Mouse (Mus musculus): ENCODE measurements at regions not wholly inside any gene's neighbourhood (a gene's known extent, or its start where the extent isn't known, plus 50 kb on each side); places are given as distances from the start of the nearest gene placed in this dataset.

DNA sequence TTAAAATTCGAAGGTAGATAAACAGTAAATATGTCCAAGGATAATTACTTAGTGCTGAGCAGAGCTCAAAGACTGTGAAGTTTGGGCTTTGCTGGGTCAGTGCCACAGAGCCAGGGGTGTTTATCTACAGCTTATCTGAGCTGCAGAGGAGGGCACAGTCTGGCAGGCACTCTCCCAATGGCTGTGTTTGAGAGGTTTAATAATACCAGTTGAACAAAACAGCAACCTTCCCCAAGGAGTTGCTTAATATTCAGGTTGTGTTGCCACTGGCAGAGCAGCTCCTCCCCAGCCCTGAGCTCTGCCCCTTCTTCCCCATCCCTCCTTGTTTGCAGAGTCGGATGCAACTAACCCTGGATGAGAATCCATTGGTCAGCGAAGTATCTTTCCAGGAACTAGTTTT is 173.0 kb upstream of the Glra1 start:
- Histone ChIP-seq H3K4me3 (ENCODE audit: insufficient read depth, low read depth, low read length) (no peak overlapping the region), H3K27me3 (replicated peaks; ENCODE audit: control insufficient read depth, insufficient read depth, low read length) (no peaks in the 10 kb centered on the region), H3K36me3 (ENCODE audit: control insufficient read depth, insufficient read depth, low read length) (no peaks in the 10 kb centered on the region), H3K4me1 (ENCODE audit: control insufficient read depth, insufficient read depth, low read length) (no peaks in the 10 kb centered on the region), H3K27ac (ENCODE audit: insufficient read depth, low read depth, low read length) (no peak overlapping the region)
- no peak for TF ChIP-seq CTCF (conservative IDR thresholded peaks at IDR 0.05; ENCODE audit: insufficient read depth, insufficient read length, low read depth, low read length)
- no peak for TF ChIP-seq POLR2A (IDR thresholded peaks at IDR 0.05; ENCODE audit: low read depth, low read length)
- DNase-seq, result no peak
- 67% methylated on average over 3 of the region's 3 CpGs for WGBS

DNA sequence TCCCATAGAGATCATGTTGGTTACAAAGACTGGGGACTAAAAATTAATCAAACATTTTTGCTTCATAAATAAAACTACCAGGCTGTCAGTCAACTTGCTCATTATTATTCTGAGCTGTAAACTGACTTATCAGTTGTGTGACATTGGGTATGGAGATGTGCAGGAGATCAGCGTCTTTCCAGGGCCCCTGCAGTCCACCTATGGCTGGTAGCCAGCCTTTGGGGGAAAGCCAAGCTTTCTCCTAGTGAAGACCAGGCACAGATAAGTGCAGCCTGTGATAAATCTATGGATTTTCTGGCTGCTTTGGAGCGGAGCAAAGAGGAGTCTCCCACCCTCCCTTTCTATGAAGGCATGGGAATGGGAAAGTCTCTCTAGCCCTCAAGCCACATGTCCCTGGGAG is 172.0 kb upstream of the Glra1 start:
- no peak for DNase-seq
- no peaks in the 10 kb centered on the region for H3K4me1 ChIP-seq (ENCODE audit: control insufficient read depth, insufficient read depth, low read length)
- no peak overlapping the region for H3K27ac ChIP-seq (ENCODE audit: insufficient read depth, low read depth, low read length)
- WGBS, result 70% methylated on average over 2 of the region's 2 CpGs
- no peaks in the 10 kb centered on the region for H3K36me3 ChIP-seq (ENCODE audit: control insufficient read depth, insufficient read depth, low read length)
- H3K4me3 ChIP-seq (ENCODE audit: insufficient read depth, low read depth, low read length), result no peak overlapping the region
- TF ChIP-seq POLR2A (IDR thresholded peaks at IDR 0.05; ENCODE audit: low read depth, low read length) (no peak), CTCF (conservative IDR thresholded peaks at IDR 0.05; ENCODE audit: insufficient read depth, insufficient read length, low read depth, low read length) (no peak)
- H3K27me3 ChIP-seq (replicated peaks; ENCODE audit: control insufficient read depth, insufficient read depth, low read length), result no peaks in the 10 kb centered on the region

DNA sequence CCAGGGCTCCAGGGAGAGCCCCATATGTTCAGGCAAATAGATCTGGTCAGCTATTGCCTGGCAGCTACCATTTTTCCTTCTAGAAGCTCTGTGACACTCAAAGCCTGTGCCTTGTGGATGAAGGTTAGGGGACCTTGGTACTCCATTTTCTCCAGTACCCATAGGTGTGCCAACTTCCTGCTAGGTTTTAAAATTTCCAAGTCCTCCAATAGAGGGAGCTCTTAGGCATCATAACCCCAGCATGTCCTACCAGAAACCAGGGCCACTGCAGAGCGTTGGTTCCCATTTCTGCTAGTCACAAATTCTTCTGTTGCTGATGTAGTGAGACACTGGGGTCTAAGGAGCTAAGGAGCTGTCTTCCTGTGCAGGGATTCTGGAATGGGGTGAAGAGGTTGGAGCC is 165.3 kb upstream of the Glra1 start:
- Histone ChIP-seq H3K4me1 (ENCODE audit: control insufficient read depth, insufficient read depth, low read length) (no peaks in the 10 kb centered on the region), H3K27me3 (replicated peaks; ENCODE audit: control insufficient read depth, insufficient read depth, low read length) (no peaks in the 10 kb centered on the region), H3K27ac (ENCODE audit: insufficient read depth, low read depth, low read length) (no peak overlapping the region), H3K4me3 (ENCODE audit: insufficient read depth, low read depth, low read length) (no peak overlapping the region), H3K36me3 (ENCODE audit: control insufficient read depth, insufficient read depth, low read length) (no peaks in the 10 kb centered on the region)
- TF ChIP-seq CTCF (conservative IDR thresholded peaks at IDR 0.05; ENCODE audit: insufficient read depth, insufficient read length, low read depth, low read length) (no peak), POLR2A (IDR thresholded peaks at IDR 0.05; ENCODE audit: low read depth, low read length) (no peak)
- DNase-seq, result no peak
- 70% methylated on average over 1 of the region's 1 CpGs for WGBS

DNA sequence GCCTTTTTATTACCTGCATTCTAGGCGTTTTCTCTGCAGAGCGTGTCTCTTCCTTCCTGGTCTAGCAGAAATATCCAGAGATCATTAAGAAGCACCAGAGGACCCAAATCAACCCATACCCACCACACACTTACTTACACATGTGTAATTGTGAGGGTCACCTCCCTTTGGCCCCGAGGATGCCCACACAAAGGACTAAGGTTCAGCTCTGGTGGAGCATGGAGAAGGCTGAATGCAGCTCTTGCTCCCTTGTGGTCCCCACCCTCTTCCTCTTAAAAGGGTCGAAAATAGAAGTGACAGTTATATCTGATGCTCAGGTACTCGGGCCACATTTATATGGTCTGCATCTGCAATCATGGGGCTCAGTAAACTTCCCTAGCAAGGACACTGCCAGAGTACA is 164.5 kb upstream of the Glra1 start:
- DNase-seq, result no peak
- H3K4me1 ChIP-seq (ENCODE audit: control insufficient read depth, insufficient read depth, low read length), result no peaks in the 10 kb centered on the region
- no peak overlapping the region for H3K4me3 ChIP-seq (ENCODE audit: insufficient read depth, low read depth, low read length)
- H3K36me3 ChIP-seq (ENCODE audit: control insufficient read depth, insufficient read depth, low read length), result no peaks in the 10 kb centered on the region
- H3K27ac ChIP-seq (ENCODE audit: insufficient read depth, low read depth, low read length), result no peak overlapping the region
- no peaks in the 10 kb centered on the region for H3K27me3 ChIP-seq (replicated peaks; ENCODE audit: control insufficient read depth, insufficient read depth, low read length)
- WGBS, result 44% methylated on average over 5 of the region's 5 CpGs
- TF ChIP-seq CTCF (conservative IDR thresholded peaks at IDR 0.05; ENCODE audit: insufficient read depth, insufficient read length, low read depth, low read length), result no peak
- no peak for TF ChIP-seq POLR2A (IDR thresholded peaks at IDR 0.05; ENCODE audit: low read depth, low read length)

DNA sequence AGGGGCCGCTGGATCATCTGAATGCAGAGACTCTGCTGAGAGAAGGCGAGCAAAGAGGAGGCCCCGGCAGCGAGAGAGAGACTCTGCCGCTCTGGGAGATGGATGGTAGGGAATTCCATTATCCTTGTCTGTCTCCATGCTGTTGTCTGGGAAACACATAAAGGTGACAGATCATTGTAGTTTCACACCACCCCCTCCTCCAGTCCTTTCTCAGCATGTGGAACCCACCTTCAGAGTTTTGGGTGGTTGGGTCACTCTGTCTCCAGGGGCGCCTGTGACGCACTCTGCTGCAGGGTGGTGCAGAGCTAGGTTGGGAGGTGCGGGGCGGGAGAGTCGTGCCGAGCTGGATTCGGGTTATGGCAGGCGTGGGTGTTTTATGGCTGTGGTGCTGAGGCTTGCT is 164.1 kb upstream of the Glra1 start:
- H3K4me1 ChIP-seq (ENCODE audit: control insufficient read depth, insufficient read depth, low read length), result no peaks in the 10 kb centered on the region
- DNase-seq, result no peak
- H3K36me3 ChIP-seq (ENCODE audit: control insufficient read depth, insufficient read depth, low read length), result no peaks in the 10 kb centered on the region
- no peak overlapping the region for H3K4me3 ChIP-seq (ENCODE audit: insufficient read depth, low read depth, low read length)
- H3K27ac ChIP-seq (ENCODE audit: insufficient read depth, low read depth, low read length), result no peak overlapping the region
- no peaks in the 10 kb centered on the region for H3K27me3 ChIP-seq (replicated peaks; ENCODE audit: control insufficient read depth, insufficient read depth, low read length)
- 54% methylated on average over 13 of the region's 13 CpGs for WGBS
- TF ChIP-seq POLR2A (IDR thresholded peaks at IDR 0.05; ENCODE audit: low read depth, low read length) (no peak), CTCF (conservative IDR thresholded peaks at IDR 0.05; ENCODE audit: insufficient read depth, insufficient read length, low read depth, low read length) (no peak)

DNA sequence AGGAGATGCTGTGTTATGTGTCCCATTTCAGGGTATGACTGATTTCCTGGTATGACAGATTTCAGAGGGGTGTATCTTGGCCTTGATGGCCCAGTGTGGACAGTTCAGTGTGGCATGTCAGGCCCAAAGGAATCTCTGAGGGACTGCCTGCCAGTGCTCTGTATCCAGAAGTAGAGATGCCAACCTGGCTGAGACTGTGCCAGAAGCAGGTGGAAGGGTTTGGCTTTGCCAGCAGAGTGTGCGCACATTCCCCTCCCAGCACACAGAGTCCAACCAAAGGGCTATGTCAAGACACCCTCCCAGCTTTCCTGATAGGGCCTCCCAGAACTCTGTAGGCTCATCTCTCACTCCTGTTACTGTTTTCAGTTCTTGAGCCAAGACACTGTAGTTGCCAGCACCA is 156.8 kb upstream of the Glra1 start:
- H3K27ac ChIP-seq (ENCODE audit: insufficient read depth, low read depth, low read length), result no peak overlapping the region
- WGBS, result 89% methylated on average over 1 of the region's 1 CpGs
- no peaks in the 10 kb centered on the region; the same call in 1 of the 2 replicates for H3K27me3 ChIP-seq (replicated peaks; ENCODE audit: control insufficient read depth, insufficient read depth, low read length)
- TF ChIP-seq CTCF (conservative IDR thresholded peaks at IDR 0.05; ENCODE audit: insufficient read depth, insufficient read length, low read depth, low read length) (no peak), POLR2A (IDR thresholded peaks at IDR 0.05; ENCODE audit: low read depth, low read length) (no peak)
- H3K4me1 ChIP-seq (ENCODE audit: control insufficient read depth, insufficient read depth, low read length), result no peaks in the 10 kb centered on the region
- H3K4me3 ChIP-seq (ENCODE audit: insufficient read depth, low read depth, low read length), result no peak overlapping the region
- no peaks in the 10 kb centered on the region for H3K36me3 ChIP-seq (ENCODE audit: control insufficient read depth, insufficient read depth, low read length)
- no peak for DNase-seq
